Mouse (Mus musculus) heart, embryonic 16.5 days (tissue): ENCODE results near the gene Inafm2. TPM values are rescaled to one million over a fixed set of nuclear protein-coding genes. Genes with fewer than 3 reads are reported as not detected.

Experiments
- ATAC-seq: fragments of 200-750 bp; cut with Nextera tagmentation; replicated peaks from 2 replicates; pipeline ENCODE4 v1.8.0; 2017; ENCODE audit warnings: moderate number of reproducible peaks; ENCODE audit not compliant: insufficient read depth, low FRiP score; ENCODE audit errors: extremely low read depth
- H3K27ac ChIP-seq: fragments of 300-500 bp; sonication (generic); 2 replicates; pipeline ENCODE4 v1.5.1; 2014; ENCODE audit warnings: mild to moderate bottlenecking, low read length, control low read depth, moderate library complexity
- H3K27me3 ChIP-seq: fragments of 300-500 bp; sonication (generic); 2 replicates; pipeline ENCODE4 v1.6.1; 2014; ENCODE audit warnings: low read length, mixed read lengths; ENCODE audit not compliant: control insufficient read depth, insufficient read depth
- H3K36me3 ChIP-seq: fragments of 300-500 bp; sonication (generic); 2 replicates; pipeline ENCODE4 v1.6.1; 2014; ENCODE audit not compliant: control insufficient read depth, insufficient read depth
- H3K4me1 ChIP-seq: fragments of 300-500 bp; sonication (generic); 2 replicates; pipeline ENCODE4 v1.6.1; 2014; ENCODE audit warnings: low read length, mixed read lengths; ENCODE audit not compliant: control insufficient read depth, insufficient read depth
- H3K4me2 ChIP-seq: fragments of 300-500 bp; sonication (generic); 2 replicates; pipeline ENCODE4 v1.6.1; 2014; ENCODE audit warnings: low read depth, mild to moderate bottlenecking, control low read depth, low read length
- H3K4me3 ChIP-seq: fragments of 300-500 bp; sonication (generic); 2 replicates; pipeline ENCODE4 v1.5.1; 2014; ENCODE audit warnings: mild to moderate bottlenecking, control low read depth, low read length
- H3K9ac ChIP-seq: fragments of 300-500 bp; sonication (generic); 2 replicates; pipeline ENCODE4 v1.6.1; 2014; ENCODE audit warnings: low read length, control low read depth
- H3K9me3 ChIP-seq: fragments of 300-500 bp; sonication (generic); replicated peaks from 2 replicates; pipeline ENCODE4 v1.6.1; 2016; ENCODE audit warnings: low read length; ENCODE audit not compliant: control insufficient read depth
- WGBS: fragments of 180-500 bp; shearing (Covaris S2); extraction: QIAGEN DNeasy Blood & Tissue Kit; methylation state at CpG from one replicate; pipeline ENCODE4 v1.1.7; 2014; 5-methylcytosine and 5-hydroxymethylcytosine counted together
- polyA plus RNA-seq: library from polyadenylated mRNA; unstranded; fragments of >200 nt; fragmentation: Nextera tagmentation; extraction: Ambion mirVana; gene quantifications from 2 replicates; pipeline ENCODE4 v1.2.1, GENCODE M21; 2015

Gene Inafm2
- polyA plus RNA-seq, 1 experiment from 2014 or later, result 45.2 TPM

GRCm38 (mm10) chr2:118760311-118761025 is 14.9 kb downstream of the Inafm2 start:
- Histone ChIP-seq H3K9me3 (no peaks in the 10 kb centered on the region), H3K36me3 (no peaks in the 10 kb centered on the region), H3K27me3 (no peaks in the 10 kb centered on the region), H3K27ac (peak overlapping the region; percentile 99; the same call in 1 of the 2 replicates), H3K4me2 (no peak overlapping the region), H3K4me3 (no peak overlapping the region), H3K9ac (peak overlapping the region; percentile 8; the same call in 1 of the 2 replicates), H3K4me1 (peaks cover 50% of the 10 kb centered on the region)
- no peak for ATAC-seq
- WGBS, result 78% methylated on average over 11 of the region's 11 CpGs

GRCm38 (mm10) chr2:118761358-118761757 is 15.8 kb downstream of the Inafm2 start:
- Histone ChIP-seq H3K27me3 (no peaks in the 10 kb centered on the region), H3K4me1 (peaks cover 50% of the 10 kb centered on the region), H3K4me2 (peak overlapping the region; percentile 71), H3K9me3 (no peaks in the 10 kb centered on the region), H3K27ac (peak overlapping the region; percentile 99), H3K9ac (peak overlapping the region; percentile 63), H3K36me3 (no peaks in the 10 kb centered on the region), H3K4me3 (peak overlapping the region; percentile 42; the same call in 1 of the 2 replicates)
- 76% methylated on average over 12 of the region's 12 CpGs for WGBS
- ATAC-seq, result no peak

GRCm38 (mm10) chr2:118761906-118762783 is 16.6 kb downstream of the Inafm2 start, which contains the start of gene Ccdc9b:
Gene Ccdc9b (minus strand): TSS chr2:118762661.
- 7% methylated on average over 29 of the region's 29 CpGs for WGBS
- no peaks in the 10 kb centered on the region for H3K27me3 ChIP-seq
- H3K4me1 ChIP-seq, result peaks cover 52% of the 10 kb centered on the region
- no peaks in the 10 kb centered on the region for H3K36me3 ChIP-seq
- peak within 1 kb of the TSS; percentile 99 for H3K27ac ChIP-seq
- H3K9ac ChIP-seq, result peak within 1 kb of the TSS; percentile 63
- peak within 1 kb of the TSS; percentile 42 for H3K4me3 ChIP-seq
- ATAC-seq, result peak; percentile 78
- no peaks in the 10 kb centered on the region for H3K9me3 ChIP-seq
- peak within 1 kb of the TSS; percentile 71 for H3K4me2 ChIP-seq

- Histone ChIP-seq H3K9me3 (no peaks in the 10 kb centered on the region), H3K36me3 (no peaks in the 10 kb centered on the region), H3K27me3 (no peaks in the 10 kb centered on the region), H3K4me3 (peak overlapping the region; percentile 42), H3K4me2 (peak overlapping the region; percentile 71), H3K4me1 (peaks cover 52% of the 10 kb centered on the region), H3K9ac (peak overlapping the region; percentile 63), H3K27ac (peak overlapping the region; percentile 99)
- 0 out of 2 replicates have a peak, but pooled peaks have one; percentile 0 for ATAC-seq
- 13% methylated on average over 10 of the region's 10 CpGs for WGBS
Observed at GRCm38 (mm10) chr2:118762784-118763148, 17.2 kb downstream of the Inafm2 start.

GRCm38 (mm10) chr2:118763469-118763868 is 17.9 kb downstream of the Inafm2 start:
- Histone ChIP-seq H3K36me3 (no peaks in the 10 kb centered on the region), H3K27ac (peak overlapping the region; percentile 99), H3K9ac (peak overlapping the region; percentile 63), H3K4me1 (peaks cover 52% of the 10 kb centered on the region), H3K4me2 (no peak overlapping the region), H3K4me3 (no peak overlapping the region), H3K27me3 (no peaks in the 10 kb centered on the region), H3K9me3 (no peaks in the 10 kb centered on the region)
- 70% methylated on average over 7 of the region's 7 CpGs for WGBS
- no peak for ATAC-seq

GRCm38 (mm10) chr2:118764094-118764831 is 18.7 kb downstream of the Inafm2 start:
- no peak overlapping the region for H3K4me3 ChIP-seq
- peaks cover 52% of the 10 kb centered on the region for H3K4me1 ChIP-seq
- WGBS, result 21% methylated on average over 11 of the region's 11 CpGs
- H3K36me3 ChIP-seq, result no peaks in the 10 kb centered on the region
- H3K4me2 ChIP-seq, result no peak overlapping the region
- H3K27ac ChIP-seq, result peak overlapping the region; percentile 20; the same call in 1 of the 2 replicates
- no peaks in the 10 kb centered on the region for H3K9me3 ChIP-seq
- H3K27me3 ChIP-seq, result no peaks in the 10 kb centered on the region
- no peak for ATAC-seq
- no peak overlapping the region for H3K9ac ChIP-seq

GRCm38 (mm10) chr2:118764875-118765274 is 19.3 kb downstream of the Inafm2 start:
- Histone ChIP-seq H3K4me1 (peaks cover 47% of the 10 kb centered on the region), H3K4me3 (no peak overlapping the region), H3K9me3 (no peaks in the 10 kb centered on the region; the same call in 1 of the 2 replicates), H3K4me2 (no peak overlapping the region), H3K27ac (no peak overlapping the region), H3K36me3 (no peaks in the 10 kb centered on the region), H3K27me3 (no peaks in the 10 kb centered on the region), H3K9ac (no peak overlapping the region)
- no peak for ATAC-seq
- WGBS, result 77% methylated on average over 5 of the region's 5 CpGs

- peaks cover 32% of the 10 kb centered on the region for H3K4me1 ChIP-seq
- no peak overlapping the region for H3K4me3 ChIP-seq
- no peaks in the 10 kb centered on the region; the same call in 1 of the 2 replicates for H3K9me3 ChIP-seq
- H3K27ac ChIP-seq, result no peak overlapping the region
- H3K4me2 ChIP-seq, result no peak overlapping the region
- H3K27me3 ChIP-seq, result no peaks in the 10 kb centered on the region
- H3K9ac ChIP-seq, result no peak overlapping the region
- WGBS, result 60% methylated on average over 10 of the region's 10 CpGs
- H3K36me3 ChIP-seq, result no peaks in the 10 kb centered on the region
- ATAC-seq, result no peak
Observed at GRCm38 (mm10) chr2:118766041-118767033, 20.8 kb downstream of the Inafm2 start.
